Mouse (Mus musculus): ENCODE data around the gene Ly6g5c. TPM values are rescaled to one million over a fixed set of nuclear protein-coding genes. Genes with fewer than 3 reads are reported as not detected.

Ly6g5c gene
- total RNA-seq, 2 experiments from 2014 or later = not detected

DNA sequence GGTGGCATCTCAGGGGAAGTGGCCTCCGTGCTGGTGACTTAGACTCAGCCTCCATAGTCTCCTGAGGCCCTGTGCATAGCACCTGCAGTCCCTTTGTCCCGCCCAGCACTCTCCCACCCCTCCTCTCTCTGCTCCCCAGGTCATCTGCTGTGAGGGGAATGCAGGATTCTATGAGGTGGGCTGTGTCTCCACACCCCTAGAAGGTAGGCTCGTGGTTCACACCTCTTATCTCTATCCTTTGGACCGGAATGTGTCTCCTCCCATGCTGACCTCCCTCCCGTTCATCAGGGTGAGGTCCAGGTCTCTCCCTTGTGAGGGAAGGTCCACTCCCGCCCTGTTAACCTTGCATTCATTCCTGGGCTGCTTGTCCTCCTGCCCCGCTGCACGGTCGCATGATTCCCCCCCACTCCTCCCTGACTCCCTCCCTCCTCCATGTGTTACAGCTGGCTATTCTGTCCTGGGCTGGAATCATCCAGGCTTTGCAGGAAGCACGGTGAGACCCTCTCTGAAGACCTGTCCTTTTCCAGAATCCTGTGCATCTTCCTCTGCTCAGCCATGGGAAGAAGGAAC is 7.8 kb upstream of the Ly6g5c start:
- no peak for DNase-seq (ENCODE audit: extremely low spot score in 1 of 2, low spot score in 2 of 2)
- no peak for TF ChIP-seq CTCF (IDR thresholded peaks at IDR 0.05)
- intact Hi-C loops (cut with DNase I) = no loop called here
- H3K27ac ChIP-seq = no peak overlapping the region
- H3K4me3 ChIP-seq = no peak overlapping the region

DNA sequence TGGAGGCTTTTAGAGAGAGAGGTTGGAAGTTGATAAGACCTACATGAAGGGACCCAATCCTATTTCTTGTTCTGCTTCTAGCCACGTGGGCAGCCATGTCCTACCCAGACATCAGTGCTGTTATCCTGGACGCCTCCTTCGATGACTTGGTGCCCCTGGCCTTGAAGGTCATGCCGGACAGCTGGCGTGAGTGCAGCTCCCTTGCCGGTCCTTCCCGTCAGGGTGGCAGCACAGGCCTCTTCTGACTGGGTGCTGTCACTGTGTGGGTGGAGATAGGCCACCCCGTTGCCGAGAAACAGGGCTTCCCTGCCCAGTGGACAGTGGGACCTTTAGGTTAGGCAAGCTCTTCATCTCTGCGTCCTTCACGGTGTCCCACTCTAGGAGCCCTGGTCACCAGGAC is 6.9 kb upstream of the Ly6g5c start:
- H3K4me3 ChIP-seq = no peak overlapping the region
- no peak overlapping the region for H3K27ac ChIP-seq
- intact Hi-C loops (cut with DNase I) = no loop called here
- no peak for TF ChIP-seq CTCF (IDR thresholded peaks at IDR 0.05)
- no peak for DNase-seq (ENCODE audit: extremely low spot score in 1 of 2, low spot score in 2 of 2)

DNA sequence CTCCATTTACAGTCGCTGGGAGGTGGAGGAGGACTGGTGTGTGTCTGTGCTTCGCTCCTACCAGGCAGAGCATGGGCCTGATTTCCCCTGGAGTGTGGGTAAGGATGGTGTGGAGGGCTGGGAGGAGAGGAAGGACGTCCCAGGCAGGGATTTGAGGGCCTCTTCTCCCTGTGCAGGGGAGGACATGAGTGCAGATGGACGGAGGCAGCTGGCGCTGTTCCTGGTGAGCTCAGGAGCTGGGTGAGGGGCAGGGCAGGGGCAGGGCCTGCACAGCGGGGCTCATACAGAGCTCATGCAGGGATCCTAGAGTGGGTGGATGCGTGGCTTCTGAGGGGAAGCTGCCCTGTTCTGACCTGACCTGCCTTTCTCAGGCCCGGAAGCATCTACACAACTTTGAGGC is 5.8 kb upstream of the Ly6g5c start:
- TF ChIP-seq CTCF (IDR thresholded peaks at IDR 0.05) = no peak
- intact Hi-C loops (cut with DNase I) = no loop called here
- DNase-seq (ENCODE audit: extremely low spot score in 1 of 2, low spot score in 2 of 2) = no peak
- Histone ChIP-seq H3K4me3 (no peak overlapping the region), H3K27ac (no peak overlapping the region)

DNA sequence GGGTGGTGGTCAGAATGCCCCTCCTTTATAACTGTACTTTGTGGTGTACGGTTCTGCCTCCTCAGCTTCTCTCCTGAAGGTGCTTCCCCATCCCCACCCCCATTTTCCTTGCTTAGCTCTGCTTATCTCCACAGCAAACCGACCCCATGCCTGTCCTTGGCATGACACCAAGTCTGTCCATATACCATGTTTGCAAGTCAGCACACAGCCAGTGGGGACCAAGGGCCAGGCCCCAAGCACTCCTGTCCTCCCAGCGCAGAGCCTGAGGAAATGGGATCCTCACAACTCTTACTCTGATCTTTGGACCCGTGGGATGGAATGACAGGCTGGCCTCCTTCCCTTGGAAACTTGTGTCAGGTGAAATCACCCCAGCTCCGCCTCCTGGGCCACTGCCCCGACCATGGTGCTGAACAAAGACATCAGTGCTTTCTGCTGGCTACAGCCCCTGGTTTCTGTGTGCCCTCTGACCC is 4.8 kb upstream of the Ly6g5c start:
- H3K4me3 ChIP-seq = no peak overlapping the region
- DNase-seq (ENCODE audit: extremely low spot score in 1 of 2, low spot score in 2 of 2) = no peak
- intact Hi-C loops (cut with DNase I) = no loop called here
- no peak for TF ChIP-seq CTCF (IDR thresholded peaks at IDR 0.05)
- no peak overlapping the region for H3K27ac ChIP-seq

DNA sequence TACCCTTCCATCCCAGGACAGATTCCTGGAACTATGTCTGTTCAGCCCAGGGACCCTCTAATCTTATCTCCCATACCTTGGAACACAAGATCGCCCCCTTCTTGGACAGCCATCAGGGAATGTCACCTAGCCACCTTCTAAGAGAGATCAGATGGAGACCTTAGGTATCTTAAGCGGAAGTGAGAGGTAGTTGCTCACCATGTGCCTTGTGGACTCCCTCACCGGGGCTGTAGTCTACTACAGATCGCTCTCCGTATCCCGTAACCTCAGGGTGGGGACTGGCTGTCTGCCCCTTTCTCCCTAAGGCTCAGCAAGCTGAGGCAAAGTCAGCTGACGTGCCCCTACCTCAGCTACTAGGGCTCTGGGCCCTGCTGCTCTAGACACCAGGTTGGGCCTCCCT is 4.0 kb upstream of the Ly6g5c start:
- Histone ChIP-seq H3K4me3 (no peak overlapping the region), H3K27ac (no peak overlapping the region)
- intact Hi-C loops (cut with DNase I) = no loop called here
- DNase-seq (ENCODE audit: extremely low spot score in 1 of 2, low spot score in 2 of 2) = no peak
- no peak for TF ChIP-seq CTCF (IDR thresholded peaks at IDR 0.05)

DNA sequence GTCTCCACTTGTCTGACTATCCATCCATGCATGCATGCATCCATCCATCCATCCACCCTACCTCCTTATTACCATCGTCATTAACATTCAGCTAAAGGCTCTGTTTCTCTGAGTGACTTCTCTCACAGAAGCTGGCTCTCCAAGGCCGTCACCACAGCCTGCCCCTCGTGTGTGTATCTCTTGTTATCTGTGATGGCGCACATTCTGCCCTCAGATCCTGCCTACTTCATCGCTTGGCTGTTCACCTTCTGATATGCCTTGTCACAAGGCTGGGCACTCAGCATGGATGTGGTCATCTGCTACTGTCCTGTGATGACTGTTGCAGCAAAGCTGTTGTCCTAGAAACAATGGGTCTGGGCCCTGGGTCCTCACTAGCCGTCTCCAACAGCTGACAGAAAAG is 3.3 kb upstream of the Ly6g5c start:
- TF ChIP-seq CTCF (IDR thresholded peaks at IDR 0.05) = no peak
- no peak for DNase-seq (ENCODE audit: extremely low spot score in 1 of 2, low spot score in 2 of 2)
- no peak overlapping the region for H3K27ac ChIP-seq
- intact Hi-C loops (cut with DNase I) = no loop called here
- H3K4me3 ChIP-seq = no peak overlapping the region

DNA sequence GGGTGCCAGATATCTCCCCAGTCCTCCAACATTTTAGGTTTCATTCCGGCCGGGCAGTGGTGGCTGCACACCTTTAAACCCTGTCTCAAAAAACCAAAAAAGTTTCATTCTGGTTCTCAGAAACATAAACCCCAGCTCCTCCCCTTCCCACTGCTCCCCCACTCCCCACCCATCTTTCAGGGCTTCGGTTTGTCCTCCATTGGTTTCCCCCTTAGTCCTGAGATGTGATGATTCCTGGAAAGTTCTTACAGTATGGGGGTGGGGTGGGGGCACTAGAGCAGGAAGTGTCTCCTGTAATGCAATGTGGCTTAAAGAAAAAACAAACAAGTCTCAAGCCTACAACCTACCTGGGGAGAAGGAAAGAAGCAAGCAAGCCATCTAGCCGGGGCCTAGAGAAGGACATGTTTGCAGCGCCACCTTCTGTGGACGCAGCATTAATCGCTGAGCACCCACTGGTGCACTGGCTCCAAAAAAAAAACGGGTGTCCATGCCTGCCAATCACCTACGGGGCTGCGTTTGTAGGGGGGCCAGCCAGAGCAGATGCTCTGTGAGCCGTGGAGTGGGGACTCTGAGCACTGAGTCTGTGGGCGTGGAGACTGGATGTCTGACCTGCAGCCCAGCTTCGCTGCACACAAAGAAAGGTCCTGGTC is 2.2 kb upstream of the Ly6g5c start:
- Histone ChIP-seq H3K27ac (no peak overlapping the region), H3K4me3 (no peak overlapping the region)
- intact Hi-C loops (cut with DNase I) = loop anchor here (1.0 kb wide), 1 partner anchor 85 kb away; no protein-coding TSS in a partner anchor
- TF ChIP-seq CTCF (IDR thresholded peaks at IDR 0.05) = peak; percentile 54
- no peak for DNase-seq (ENCODE audit: extremely low spot score in 1 of 2, low spot score in 2 of 2)

DNA sequence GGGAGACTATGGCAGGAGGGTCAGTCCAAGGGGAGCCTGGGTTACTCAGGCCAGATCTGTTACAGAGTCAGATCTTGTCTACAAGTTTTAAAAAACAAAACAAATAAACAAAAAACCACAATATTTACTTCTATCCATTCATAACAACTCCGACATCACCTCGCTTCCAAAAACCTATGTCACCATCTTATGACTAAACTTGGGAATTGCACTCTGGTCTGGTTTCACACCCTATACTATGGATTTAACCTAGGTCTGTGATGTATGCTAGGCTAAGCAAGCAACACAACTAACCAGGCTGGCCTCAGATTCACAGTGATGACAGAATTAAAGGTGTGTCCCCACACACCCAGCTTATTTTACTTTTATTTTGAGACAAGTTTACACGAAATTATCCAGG is 1.6 kb upstream of the Ly6g5c start:
- no peak for DNase-seq (ENCODE audit: extremely low spot score in 1 of 2, low spot score in 2 of 2)
- no peak overlapping the region for H3K27ac ChIP-seq
- intact Hi-C loops (cut with DNase I) = loop anchor here (1.0 kb wide), 1 partner anchor 85 kb away; no protein-coding TSS in a partner anchor
- no peak overlapping the region for H3K4me3 ChIP-seq
- peak; percentile 25 for TF ChIP-seq CTCF (IDR thresholded peaks at IDR 0.05)

DNA sequence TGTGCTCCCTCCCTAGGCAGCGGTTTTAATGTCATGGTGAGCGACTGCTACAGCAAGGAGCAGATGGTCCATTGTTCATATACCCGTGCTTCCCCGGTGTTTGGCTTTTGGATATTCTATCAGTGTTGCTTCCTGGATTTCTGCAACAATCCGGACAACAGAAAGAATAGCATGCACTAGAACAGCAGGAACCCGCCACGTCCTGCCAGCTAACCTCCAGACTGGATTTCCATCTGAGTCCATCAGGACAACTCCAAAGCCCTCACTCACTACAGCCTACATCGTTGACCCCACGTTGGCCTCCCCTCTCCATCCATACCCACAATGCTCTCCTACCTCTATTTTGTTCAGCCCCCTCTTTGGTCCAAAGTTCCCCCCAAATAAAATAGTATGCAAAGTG is 3.7 kb downstream of the Ly6g5c start:
- intact Hi-C loops (cut with DNase I) = no loop called here
- no peak for TF ChIP-seq CTCF (IDR thresholded peaks at IDR 0.05)
- no peak for DNase-seq (ENCODE audit: extremely low spot score in 1 of 2, low spot score in 2 of 2)
- Histone ChIP-seq H3K4me3 (no peak overlapping the region), H3K27ac (no peak overlapping the region)

DNA sequence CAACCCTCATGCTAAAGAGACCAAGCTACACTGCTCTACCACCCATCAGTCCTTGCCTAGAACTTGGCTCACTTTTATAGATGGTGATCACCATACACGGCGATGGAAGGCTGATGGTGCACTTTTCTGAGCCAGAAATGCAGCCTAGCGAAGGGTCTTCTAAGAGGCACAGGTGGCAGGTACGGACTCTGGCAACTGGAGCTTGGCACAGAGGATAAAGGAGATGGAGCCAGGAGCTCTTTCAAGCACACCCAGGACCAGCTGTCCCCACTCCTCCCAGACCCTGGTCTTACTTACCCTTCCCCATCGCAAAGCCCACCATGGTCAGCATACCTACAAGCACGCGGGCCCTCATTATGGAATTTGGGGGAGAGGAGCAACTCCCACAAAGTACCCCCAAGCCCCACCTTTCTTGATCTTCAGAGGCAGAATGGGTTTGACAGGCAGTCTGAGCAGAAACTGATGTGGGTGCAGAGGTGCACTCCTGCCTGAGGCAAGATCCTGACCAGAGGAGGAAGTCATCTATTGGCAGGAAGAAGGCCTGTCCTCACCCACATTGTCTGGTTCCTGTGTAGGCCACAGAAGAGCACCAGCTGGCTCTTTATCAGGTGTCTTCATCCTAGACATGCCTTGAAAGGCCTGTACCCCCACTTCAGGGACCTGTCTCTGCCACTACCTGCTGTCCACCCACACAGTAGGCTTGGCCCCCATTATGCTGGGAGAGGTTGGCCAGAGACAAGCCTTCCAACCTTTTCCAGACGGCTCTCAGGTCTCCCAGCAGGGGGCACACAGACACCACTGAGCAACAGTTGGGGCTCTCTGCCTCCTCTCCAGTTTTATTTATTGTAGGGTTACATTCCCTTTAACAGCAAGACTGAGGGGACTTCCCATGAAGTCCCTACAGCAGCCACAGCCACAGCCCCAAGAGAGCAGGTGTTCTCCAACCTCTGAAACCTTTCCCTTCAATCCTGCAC is 7.3 kb downstream of the Ly6g5c start, which contains the start of gene Ly6g5b:
TSS of gene Ly6g5b (minus strand) at position 383 of the 974 bp plus-strand sequence.
- peak; percentile 40 for TF ChIP-seq CTCF (IDR thresholded peaks at IDR 0.05)
- H3K27ac ChIP-seq = no peak within 1 kb of the TSS
- H3K4me3 ChIP-seq = no peak within 1 kb of the TSS
- intact Hi-C loops (cut with DNase I) = no loop called here
- DNase-seq (ENCODE audit: extremely low spot score in 1 of 2, low spot score in 2 of 2) = no peak

DNA sequence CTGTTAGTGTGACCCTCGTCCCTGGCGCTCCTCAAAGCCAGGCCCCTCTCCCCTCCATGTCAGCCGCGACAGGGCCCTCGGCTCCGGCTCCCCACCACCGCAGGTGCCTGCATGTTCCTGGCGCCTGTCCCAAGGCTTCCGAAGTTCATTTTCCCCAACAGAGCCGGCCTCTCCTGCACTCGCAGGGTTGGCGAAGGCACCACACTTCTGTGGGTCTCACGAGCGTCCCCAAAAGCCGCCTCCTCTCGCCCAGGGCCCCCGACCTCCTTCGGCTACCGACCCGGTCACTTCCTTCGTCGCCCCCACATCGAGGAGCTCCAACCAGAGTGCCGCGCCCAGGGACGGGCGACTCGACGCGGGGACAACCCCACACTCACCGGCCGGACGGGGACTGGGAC is 12.7 kb downstream of the Ly6g5c start:
- no peak for DNase-seq (ENCODE audit: extremely low spot score in 1 of 2, low spot score in 2 of 2)
- peak overlapping the region; percentile 92 for H3K27ac ChIP-seq
- intact Hi-C loops (cut with DNase I) = loop anchor here (1.0 to 5.0 kb wide), 3 partner anchors 15 to 118 kb away; partner anchors contain the start of genes Bag6, Nfkbil1 and Vars
- peak overlapping the region; percentile 97 for H3K4me3 ChIP-seq
- no peak for TF ChIP-seq CTCF (IDR thresholded peaks at IDR 0.05)

All from left cerebral cortex, adult 2 months (tissue).